Mouse (Mus musculus): ENCODE data around the gene Btbd19. TPM values are rescaled to one million over a fixed set of nuclear protein-coding genes. Genes with fewer than 3 reads are reported as not detected.

Btbd19 gene
- total RNA-seq, 2 experiments from 2014 or later = 11.8 to 12.4 TPM

DNA sequence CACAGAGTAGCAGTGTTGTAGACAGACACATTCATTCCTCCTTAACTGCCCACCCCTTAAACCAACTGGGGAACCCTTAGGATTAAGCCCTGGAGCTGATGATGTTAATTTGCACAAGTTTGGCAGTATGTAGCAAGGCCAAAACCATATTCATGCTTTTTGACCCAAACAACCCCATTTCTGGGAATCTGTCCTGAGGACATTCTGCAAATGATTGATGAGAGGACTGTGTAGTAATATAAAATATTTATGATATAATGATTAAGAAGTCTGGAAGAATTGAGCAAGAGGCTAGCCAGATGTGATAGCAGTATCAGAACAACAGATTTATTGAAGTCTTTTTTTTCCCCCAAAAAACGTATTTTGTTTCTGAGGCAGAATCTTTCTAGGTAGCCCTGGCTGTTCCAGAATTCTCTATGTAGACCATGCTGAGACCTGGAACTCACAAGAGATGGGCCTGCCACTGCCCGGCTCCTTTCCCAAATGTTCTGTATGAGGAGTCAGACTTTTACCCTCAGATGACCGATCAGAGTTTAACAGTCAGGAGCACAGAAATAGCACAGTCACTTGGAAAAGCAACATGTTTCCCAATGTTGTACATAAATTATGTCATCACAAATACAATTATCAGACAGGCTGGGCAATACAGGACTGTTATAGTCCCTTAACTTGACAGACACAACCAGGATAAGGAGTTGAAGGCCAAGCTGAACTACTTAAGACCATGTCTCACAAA lies 30.7 kb downstream of the Btbd19 start:
- intact Hi-C loops (cut with DNase I) = no loop called here
- no peak for DNase-seq (ENCODE audit: low spot score in 2 of 2)

DNA sequence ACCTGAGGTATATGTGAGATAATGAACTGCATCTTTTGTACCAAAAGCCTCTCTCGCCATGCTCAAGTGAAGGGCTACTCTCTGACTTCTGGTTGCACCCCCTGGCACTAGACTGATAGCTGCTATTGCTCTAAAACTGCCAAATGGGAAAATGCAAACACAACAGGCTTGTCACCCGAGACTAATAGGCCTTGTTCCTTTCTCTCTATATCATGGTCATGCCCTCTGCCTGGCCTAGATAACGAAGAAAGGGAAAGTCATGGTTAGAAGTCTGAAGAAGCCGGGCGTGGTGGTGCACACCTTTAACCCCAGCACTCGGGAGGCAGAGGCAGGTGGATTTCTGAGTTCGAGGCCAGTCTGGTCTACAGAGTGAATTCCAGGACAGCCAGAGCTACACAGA lies 34.9 kb downstream of the Btbd19 start:
- intact Hi-C loops (cut with DNase I) = no loop called here

DNA sequence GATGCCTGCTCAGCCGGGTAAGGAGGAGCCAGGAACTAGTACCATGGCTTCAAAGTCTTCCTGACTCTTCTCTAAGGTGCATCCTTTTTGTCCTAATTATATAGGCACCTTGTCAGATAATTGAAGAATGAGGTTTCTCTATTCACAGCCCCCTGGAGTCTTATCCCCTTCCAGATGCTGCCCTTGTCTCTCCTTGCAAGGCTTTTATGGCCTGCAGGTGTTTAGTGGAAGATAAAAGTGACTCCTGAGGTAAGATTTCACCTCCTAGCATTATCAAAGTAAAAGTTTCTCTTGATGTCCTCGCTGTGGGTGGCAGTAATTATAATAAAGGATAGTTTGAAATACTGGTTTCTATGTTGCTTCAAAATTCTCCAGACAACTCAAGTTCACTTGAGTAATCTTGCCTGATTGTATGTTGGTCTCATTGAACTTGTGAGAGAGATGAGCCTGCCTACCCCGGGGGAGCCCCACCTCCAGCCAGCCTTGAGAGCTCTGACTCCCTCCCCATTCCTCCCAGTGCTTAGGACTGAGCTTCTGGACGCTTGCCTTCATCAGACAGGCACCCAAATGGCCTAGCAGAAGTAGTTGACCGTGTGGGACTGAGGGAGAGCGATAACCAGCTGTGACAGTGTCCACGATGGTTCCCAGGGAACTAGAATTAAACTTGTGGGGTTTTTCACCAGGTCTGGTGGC lies 37.4 kb downstream of the Btbd19 start:
- DNase-seq (ENCODE audit: low spot score in 2 of 2) = no peak
- intact Hi-C loops (cut with DNase I) = no loop called here

More for the DNA sequence above, 34.9 kb downstream of the Btbd19 start:
- no peak for DNase-seq (ENCODE audit: low spot score in 2 of 2)

DNA sequence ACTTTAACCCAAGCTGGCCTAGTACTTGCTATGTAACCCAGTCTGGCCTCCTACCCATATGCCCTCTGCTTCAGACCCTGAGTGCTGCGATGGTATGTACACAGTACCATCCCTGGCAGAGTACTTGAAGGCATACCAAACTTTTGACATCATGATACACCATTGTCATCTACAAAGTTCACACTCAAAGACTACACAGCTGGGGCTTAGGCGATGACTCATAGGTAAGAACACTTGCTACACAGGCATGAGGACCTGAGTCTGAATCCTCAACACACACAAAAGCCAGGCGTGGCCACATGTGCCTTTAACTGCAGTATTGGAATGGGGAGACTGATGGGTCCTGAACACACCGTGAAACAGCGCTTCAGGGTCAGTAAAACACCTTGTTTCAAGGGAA lies 54.3 kb downstream of the Btbd19 start:
- intact Hi-C loops (cut with DNase I) = no loop called here

DNA sequence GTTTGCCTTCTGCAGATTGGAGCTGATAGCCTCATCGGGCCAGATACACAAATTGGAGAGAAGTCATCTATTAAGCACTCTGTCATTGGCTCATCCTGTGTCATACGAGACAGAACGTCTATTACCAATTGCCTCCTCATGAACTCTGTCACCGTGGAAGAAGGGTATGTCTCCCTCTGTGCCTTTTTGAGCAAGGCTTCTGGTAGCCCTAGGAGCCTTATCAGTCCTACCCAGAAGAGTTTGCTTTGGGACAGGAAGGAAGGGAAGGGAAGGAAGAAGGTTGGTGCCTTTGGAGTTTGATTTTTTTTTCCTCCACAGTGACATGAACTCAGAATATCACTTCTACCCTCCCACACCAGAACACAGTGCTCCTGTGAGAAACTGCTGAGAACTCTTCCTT lies 54.9 kb downstream of the Btbd19 start:
- no peak for DNase-seq (ENCODE audit: low spot score in 2 of 2)
- intact Hi-C loops (cut with DNase I) = no loop called here

More for the DNA sequence above, 54.3 kb downstream of the Btbd19 start:
- no peak for DNase-seq (ENCODE audit: low spot score in 2 of 2)

DNA sequence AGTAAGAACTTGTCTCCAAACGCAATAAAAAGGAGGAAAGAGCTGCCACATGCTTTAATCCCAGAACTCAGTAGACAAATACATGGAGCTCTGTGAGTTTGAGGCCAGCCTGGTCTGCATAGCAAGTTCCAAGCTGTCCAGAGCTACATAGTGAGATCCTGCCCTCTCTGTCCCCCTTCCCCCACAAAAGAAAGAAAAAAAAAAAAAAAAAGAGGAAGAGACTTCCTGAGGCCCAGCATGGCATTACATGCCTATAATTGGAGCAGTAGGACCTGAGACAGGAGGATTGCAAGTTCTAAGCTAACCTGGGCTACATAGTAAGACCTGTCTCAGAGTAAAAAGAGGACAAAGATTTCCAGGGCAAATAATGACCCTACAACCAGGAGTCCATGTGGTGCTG lies 55.9 kb downstream of the Btbd19 start:
- intact Hi-C loops (cut with DNase I) = no loop called here
- DNase-seq (ENCODE audit: low spot score in 2 of 2) = no peak

Small RNA genes lying within 50 kb of the gene (microRNA-seq; reads per million reads assigned to microRNA genes)
- 0 reads per million in 2 experiments for gene Gm22398

Other genes with a start within 250 kb of the Btbd19 start
- 1 to 10 TPM; 7.2 to 9.0 TPM for gene Zswim5, start 248.3 kb downstream of the Btbd19 start, total RNA-seq (2021)
- 10 to 100 TPM; 40.8 to 46.3 TPM for gene Urod, start 131.3 kb downstream of the Btbd19 start, total RNA-seq (2021)
- gene Hectd3, start 130.4 kb downstream of the Btbd19 start, total RNA-seq (2021) = 10 to 100 TPM; 42.2 to 46.6 TPM
- gene Eif2b3, start 106.3 kb downstream of the Btbd19 start, total RNA-seq (2021) = 10 to 100 TPM; 18.9 to 20.5 TPM
- 1 to 10 TPM; 1.3 to 2.4 TPM for gene Ptch2, start 29.6 kb downstream of the Btbd19 start, total RNA-seq (2021)
- not detected for gene Tctex1d4, start 1.1 kb upstream of the Btbd19 start, total RNA-seq (2021)
- gene Plk3, start 8.2 kb upstream of the Btbd19 start, total RNA-seq (2021) = 10 to 100 TPM; 15.6 to 16.2 TPM
- 100 to 1,000 TPM; 448 to 449 TPM for gene Rps8, start 30.5 kb upstream of the Btbd19 start, total RNA-seq (2021)
- under 1 TPM; 0.46 to 0.61 TPM for gene Kif2c, start 56.9 kb upstream of the Btbd19 start, total RNA-seq (2021)
- gene Tmem53, start 126.2 kb upstream of the Btbd19 start, total RNA-seq (2021) = 1 to 10 TPM; 2.3 to 3.6 TPM
- gene Armh1, start 126.4 kb upstream of the Btbd19 start, total RNA-seq (2021) = under 1 TPM; 0.24 to 0.59 TPM

Measured in left cerebral cortex, postnatal 14 days (tissue).